Mouse (Mus musculus) liver, embryonic 15.5 days (tissue): ENCODE results near the gene Olfr679. TPM values are rescaled to one million over a fixed set of nuclear protein-coding genes. Genes with fewer than 3 reads are reported as not detected.
"Not testable (repeated sequence)": the region's sequence is repeated elsewhere in the genome, so short reads cannot be mapped to it uniquely, and the experiment has no call there.

Source experiments
- ATAC-seq: fragments of 200-750 bp; cut with Nextera tagmentation; 2 replicates; pipeline ENCODE4 v1.8.0; 2017; ENCODE audit warnings: moderate number of reproducible peaks, mild to moderate bottlenecking, moderate library complexity; ENCODE audit not compliant: insufficient read depth
- H3K27ac ChIP-seq: fragments of 300-500 bp; sonication (generic); replicated peaks from 2 replicates; pipeline ENCODE4 v1.5.1; 2015; ENCODE audit warnings: mild to moderate bottlenecking, inconsistent platforms
- H3K27me3 ChIP-seq: fragments of 300-500 bp; sonication (generic); 2 replicates; pipeline ENCODE4 v1.6.1; 2015; ENCODE audit warnings: mild to moderate bottlenecking, inconsistent platforms
- H3K36me3 ChIP-seq: fragments of 300-500 bp; sonication (generic); replicated peaks from 2 replicates; pipeline ENCODE4 v1.6.1; 2015; ENCODE audit warnings: moderate library complexity, mild to moderate bottlenecking, inconsistent platforms
- H3K4me1 ChIP-seq: fragments of 300-500 bp; sonication (generic); replicated peaks from 2 replicates; pipeline ENCODE4 v1.6.1; 2015; ENCODE audit warnings: inconsistent platforms
- H3K4me2 ChIP-seq: fragments of 300-500 bp; sonication (generic); 2 replicates; pipeline ENCODE4 v1.6.1; 2015; ENCODE audit warnings: moderate library complexity, mild to moderate bottlenecking, inconsistent platforms
- H3K4me3 ChIP-seq: fragments of 300-500 bp; sonication (generic); replicated peaks from 2 replicates; pipeline ENCODE4 v1.5.1; 2015; ENCODE audit warnings: mild to moderate bottlenecking, inconsistent platforms
- H3K9ac ChIP-seq: fragments of 300-500 bp; sonication (generic); 2 replicates; pipeline ENCODE4 v1.6.1; 2015; ENCODE audit warnings: moderate library complexity, mild to moderate bottlenecking, inconsistent platforms
- H3K9me3 ChIP-seq: fragments of 300-500 bp; sonication (generic); replicated peaks from 2 replicates; pipeline ENCODE4 v1.6.1; 2016; ENCODE audit warnings: inconsistent platforms
- WGBS: fragments of 180-500 bp; shearing (Covaris S2); methylation state at CpG from one replicate; pipeline ENCODE4 v1.1.7; 2015; ENCODE audit warnings: mixed read lengths; ENCODE audit not compliant: insufficient replicate concordance; 5-methylcytosine and 5-hydroxymethylcytosine counted together
- polyA plus RNA-seq: library from polyadenylated mRNA; unstranded; fragments of >200 nt; fragmentation: Nextera tagmentation; extraction: Ambion mirVana; gene quantifications from 2 replicates; pipeline ENCODE4 v1.2.1, GENCODE M21; 2015

Gene Olfr679
- not detected in 2 replicates for polyA plus RNA-seq

DNA sequence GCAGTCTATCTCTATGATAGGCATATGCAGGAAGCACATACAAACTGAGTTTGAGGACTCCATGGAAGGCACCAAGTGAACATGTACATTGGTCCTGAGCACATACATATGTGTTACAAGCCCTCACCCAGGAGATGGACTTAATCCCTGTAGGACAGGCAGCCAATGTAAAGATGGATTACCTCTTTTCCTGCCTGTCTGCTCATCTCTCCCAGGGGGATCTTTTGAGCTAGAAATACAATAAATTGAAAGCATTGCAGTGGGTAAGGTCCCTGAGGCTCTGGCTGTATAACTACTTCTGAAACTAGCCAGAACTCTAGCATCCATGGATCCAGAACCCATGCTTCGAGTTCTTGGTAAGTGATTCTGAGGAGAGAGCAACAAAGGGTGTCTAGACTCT lies at the start of gene Olfr679:
TSS of gene Olfr679 (plus strand) at position 301 of the 400 bp plus-strand sequence.
- Histone ChIP-seq H3K4me3 (no peak within 1 kb of the TSS), H3K4me2 (no peak within 1 kb of the TSS), H3K9me3 (no peaks in the 10 kb centered on the region), H3K36me3 (no peaks in the 10 kb centered on the region), H3K9ac (no peak within 1 kb of the TSS), H3K4me1 (no peaks in the 10 kb centered on the region), H3K27ac (no peak within 1 kb of the TSS), H3K27me3 (no peaks in the 10 kb centered on the region)
- no peak for ATAC-seq
- WGBS: 27% methylated on average over 1 of the region's 1 CpGs

DNA sequence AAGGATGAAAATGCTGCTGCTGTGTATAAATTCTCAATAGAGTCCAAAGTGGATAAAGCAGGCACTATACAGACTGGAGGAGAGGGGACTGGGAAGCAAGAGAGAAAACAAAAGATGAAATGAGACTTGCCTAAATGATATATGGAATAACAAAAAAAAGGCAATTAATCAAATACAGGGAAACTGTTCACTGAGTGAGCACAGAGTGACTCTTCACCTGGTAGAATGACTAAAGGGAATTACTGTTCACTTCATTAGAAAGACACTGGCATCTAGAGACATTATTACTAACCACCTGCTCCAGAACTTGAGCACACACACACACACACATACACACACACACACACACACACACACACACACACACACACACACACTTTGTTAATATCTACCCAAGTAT lies 48.6 kb upstream of the Olfr679 start, which contains the start of gene Olfr676:
TSS of gene Olfr676 (plus strand) at position 301 of the 400 bp plus-strand sequence.
- no peaks in the 10 kb centered on the region for H3K9me3 ChIP-seq
- H3K27ac ChIP-seq: no peak within 1 kb of the TSS
- no peak within 1 kb of the TSS for H3K4me2 ChIP-seq
- H3K36me3 ChIP-seq: no peaks in the 10 kb centered on the region
- ATAC-seq: no peak
- H3K9ac ChIP-seq: no peak within 1 kb of the TSS
- H3K27me3 ChIP-seq: no peaks in the 10 kb centered on the region
- H3K4me1 ChIP-seq: no peaks in the 10 kb centered on the region
- no peak within 1 kb of the TSS for H3K4me3 ChIP-seq

DNA sequence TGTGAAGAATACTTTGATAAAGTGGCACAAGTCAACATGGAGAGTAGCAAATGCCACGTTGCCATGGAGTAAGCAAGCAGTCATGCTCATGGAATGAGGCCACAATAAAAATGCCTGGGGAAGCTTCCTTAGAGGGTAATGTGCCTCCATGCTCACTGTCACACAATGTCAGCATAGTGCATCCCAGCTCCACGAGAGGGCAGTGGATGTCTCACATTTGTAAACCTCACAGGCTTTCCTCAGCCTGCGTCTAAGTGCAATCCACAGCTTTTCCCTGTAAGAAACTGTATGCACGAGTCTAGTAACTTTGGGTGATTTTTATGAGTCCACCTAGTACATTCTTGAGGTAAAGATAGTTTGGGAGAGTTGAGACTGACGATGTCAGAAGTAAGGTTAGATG lies 47.2 kb upstream of the Olfr679 start:
- WGBS: 34% methylated on average over 5 of the region's 5 CpGs

DNA sequence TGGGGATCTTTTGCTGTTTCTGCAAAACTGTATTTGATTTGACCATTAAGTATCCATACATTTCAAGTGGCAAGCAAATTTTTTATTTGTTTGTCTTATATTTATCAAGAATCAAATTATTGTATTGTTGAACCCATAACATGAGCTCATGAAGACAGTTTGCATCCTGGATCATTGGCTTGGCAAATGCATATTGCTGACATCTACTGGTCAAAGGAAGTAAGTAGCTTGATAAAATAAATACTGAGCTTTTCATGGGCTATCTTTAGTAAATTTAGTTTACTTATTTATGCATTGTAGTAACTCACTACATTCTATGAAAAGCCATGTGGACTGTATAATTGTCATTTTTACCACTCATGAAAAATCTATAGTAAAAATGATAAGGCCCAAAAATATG lies 22.1 kb upstream of the Olfr679 start:
- ATAC-seq: no peak
- no peaks in the 10 kb centered on the region for H3K27me3 ChIP-seq
- H3K4me1 ChIP-seq: no peaks in the 10 kb centered on the region
- H3K9me3 ChIP-seq: no peaks in the 10 kb centered on the region
- no peaks in the 10 kb centered on the region for H3K36me3 ChIP-seq
- H3K4me3 ChIP-seq: no peak overlapping the region
- H3K27ac ChIP-seq: no peak overlapping the region
- H3K9ac ChIP-seq: no peak overlapping the region
- no peak overlapping the region for H3K4me2 ChIP-seq

More for the DNA sequence above, 47.2 kb upstream of the Olfr679 start:
- H3K27ac ChIP-seq, H3K4me1 ChIP-seq, H3K9me3 ChIP-seq, H3K4me2 ChIP-seq, H3K27me3 ChIP-seq, H3K36me3 ChIP-seq, H3K9ac ChIP-seq, H3K4me3 ChIP-seq, ATAC-seq: not testable (repeated sequence)

DNA sequence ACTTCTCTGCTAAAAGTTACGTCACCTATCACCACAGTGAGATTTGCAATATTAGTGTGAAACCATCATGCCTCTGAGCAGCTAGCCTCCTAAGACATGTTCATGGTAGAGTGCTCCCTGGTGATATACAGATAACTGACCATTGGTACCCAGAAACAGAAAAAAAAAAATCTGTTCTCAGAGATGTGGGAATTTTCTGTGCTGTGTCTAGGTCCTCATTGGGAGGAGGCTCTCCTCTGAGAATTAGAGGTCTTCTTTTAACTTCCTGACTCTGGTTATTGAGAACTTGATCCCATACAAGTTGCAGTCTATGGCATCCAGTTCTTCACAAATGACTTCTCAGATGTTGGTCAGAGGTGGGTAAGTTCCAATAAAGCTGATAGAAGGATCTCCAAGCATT lies 16.8 kb upstream of the Olfr679 start, which contains the start of gene Olfr678:
TSS of gene Olfr678 (plus strand) at position 301 of the 400 bp plus-strand sequence.
- Histone ChIP-seq H3K4me2 (no peak within 1 kb of the TSS), H3K4me1 (no peaks in the 10 kb centered on the region), H3K9me3 (no peaks in the 10 kb centered on the region), H3K27ac (no peak within 1 kb of the TSS), H3K27me3 (no peaks in the 10 kb centered on the region), H3K4me3 (no peak within 1 kb of the TSS), H3K36me3 (no peaks in the 10 kb centered on the region), H3K9ac (no peak within 1 kb of the TSS)
- 56% methylated on average over 1 of the region's 1 CpGs for WGBS
- ATAC-seq: no peak

DNA sequence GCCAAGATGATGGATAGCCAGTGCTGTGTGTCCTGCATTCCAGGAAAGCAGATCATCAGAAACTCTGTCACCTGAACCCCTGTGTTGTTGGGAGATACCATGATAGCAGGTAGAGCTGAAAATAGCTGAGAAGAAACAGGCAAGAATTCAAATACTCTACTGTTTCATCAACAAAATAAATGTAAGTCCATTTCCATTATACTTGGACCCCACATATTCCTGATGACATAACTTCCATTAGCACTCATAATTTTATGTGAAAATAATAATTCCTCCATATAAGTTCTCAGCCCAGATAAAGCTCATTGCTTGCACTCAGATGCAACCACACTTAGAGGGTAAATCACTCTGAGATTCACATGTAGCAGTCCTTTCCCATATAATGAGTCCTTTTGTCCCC lies 11.7 kb downstream of the Olfr679 start, which contains the start of gene Olfr680-ps1:
TSS of gene Olfr680-ps1 (minus strand) at position 101 of the 400 bp plus-strand sequence.
- not testable (repeated sequence) for H3K9me3 ChIP-seq, H3K4me2 ChIP-seq, H3K36me3 ChIP-seq, H3K4me1 ChIP-seq, H3K4me3 ChIP-seq, H3K27me3 ChIP-seq, ATAC-seq, H3K9ac ChIP-seq, H3K27ac ChIP-seq

DNA sequence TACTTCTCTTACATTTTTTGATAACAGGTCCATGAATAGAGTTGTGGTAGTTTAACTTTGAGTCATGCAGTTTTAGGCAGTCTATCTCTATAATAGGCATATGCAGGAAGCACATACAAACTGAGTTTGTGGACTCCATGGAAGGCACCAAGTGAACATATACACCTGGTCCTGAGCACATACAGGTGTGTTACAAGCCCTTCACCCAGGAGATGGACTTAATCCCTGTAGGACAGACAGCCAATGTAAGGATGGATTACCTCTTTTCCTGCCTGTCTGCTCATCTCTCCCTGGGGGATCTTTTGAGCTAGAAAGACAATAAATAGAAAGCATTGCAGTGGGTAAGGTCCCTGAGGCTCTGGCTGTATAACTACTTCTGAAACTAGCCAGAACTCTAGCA lies 35.5 kb downstream of the Olfr679 start, which contains the start of gene Olfr681:
TSS of gene Olfr681 (plus strand) at position 301 of the 400 bp plus-strand sequence.
- H3K27ac ChIP-seq: no peak within 1 kb of the TSS
- no peak within 1 kb of the TSS for H3K4me2 ChIP-seq
- no peaks in the 10 kb centered on the region for H3K9me3 ChIP-seq
- no peaks in the 10 kb centered on the region for H3K36me3 ChIP-seq
- ATAC-seq: no peak
- H3K4me3 ChIP-seq: no peak within 1 kb of the TSS
- no peak within 1 kb of the TSS for H3K9ac ChIP-seq
- no peaks in the 10 kb centered on the region for H3K27me3 ChIP-seq
- no peaks in the 10 kb centered on the region for H3K4me1 ChIP-seq

Other genes starting within 250 kb of the Olfr679 start
- gene Usp17lb, start 238.6 kb upstream of the Olfr679 start, polyA plus RNA-seq: not detected in 2 replicates
- gene Usp17la, start 224.2 kb upstream of the Olfr679 start, polyA plus RNA-seq: not detected in 2 replicates
- not detected in 2 replicates for gene Olfr665, start 203.2 kb upstream of the Olfr679 start, polyA plus RNA-seq
- gene Olfr666, start 185.3 kb upstream of the Olfr679 start, polyA plus RNA-seq: not detected in 2 replicates
- gene Olfr667, start 159.7 kb upstream of the Olfr679 start, polyA plus RNA-seq: not detected in 2 replicates
- gene Olfr668, start 153.1 kb upstream of the Olfr679 start, polyA plus RNA-seq: not detected in 2 replicates
- not detected in 2 replicates for gene Olfr669, start 147.0 kb upstream of the Olfr679 start, polyA plus RNA-seq
- gene Olfr670, start 118.6 kb upstream of the Olfr679 start, polyA plus RNA-seq: not detected in 2 replicates
- not detected in 2 replicates for gene Olfr671, start 102.1 kb upstream of the Olfr679 start, polyA plus RNA-seq
- gene Olfr672, start 79.2 kb upstream of the Olfr679 start, polyA plus RNA-seq: not detected in 2 replicates
- gene Olfr675, start 52.7 kb upstream of the Olfr679 start, polyA plus RNA-seq: not detected in 2 replicates
- gene Olfr676, start 48.5 kb upstream of the Olfr679 start, polyA plus RNA-seq: not detected in 2 replicates
- not detected in 2 replicates for gene Olfr677, start 29.8 kb upstream of the Olfr679 start, polyA plus RNA-seq
- gene Olfr678, start 16.7 kb upstream of the Olfr679 start, polyA plus RNA-seq: not detected in 2 replicates
- gene Olfr680-ps1, start 11.6 kb downstream of the Olfr679 start, polyA plus RNA-seq: not detected in 2 replicates
- not detected in 2 replicates for gene Olfr681, start 35.6 kb downstream of the Olfr679 start, polyA plus RNA-seq
- not detected in 2 replicates for gene Olfr683, start 65.8 kb downstream of the Olfr679 start, polyA plus RNA-seq
- not detected in 2 replicates for gene Olfr684, start 82.4 kb downstream of the Olfr679 start, polyA plus RNA-seq
- gene Olfr685, start 104.8 kb downstream of the Olfr679 start, polyA plus RNA-seq: not detected in 2 replicates
- gene Olfr686, start 126.3 kb downstream of the Olfr679 start, polyA plus RNA-seq: not detected in 2 replicates
- not detected in 2 replicates for gene Olfr688, start 206.9 kb downstream of the Olfr679 start, polyA plus RNA-seq
- not detected in 2 replicates for gene Olfr689, start 230.0 kb downstream of the Olfr679 start, polyA plus RNA-seq